Mouse (Mus musculus): ENCODE measurements around the gene E030030I06Rik.
"Not testable (repeated sequence)": the region's sequence is repeated elsewhere in the genome, so short reads cannot be mapped to it uniquely, and the experiment has no call there.

E030030I06Rik gene

GRCm38 (mm10) chr10:22149073-22149690 lies at the start of gene E030030I06Rik:
E030030I06Rik (minus strand) TSS chr10:22149270.
- DNase-seq, result no peak

GRCm38 (mm10) chr10:22191035-22191434 lies 42.0 kb upstream of the E030030I06Rik start:
- not testable (repeated sequence) for DNase-seq

- DNase-seq, result not testable (repeated sequence)
Measured at GRCm38 (mm10) chr10:22176515-22176914, 27.4 kb upstream of the E030030I06Rik start.

- not testable (repeated sequence) for DNase-seq
Measured at GRCm38 (mm10) chr10:22174190-22174487, 25.1 kb upstream of the E030030I06Rik start.

GRCm38 (mm10) chr10:22173335-22174189 lies 24.5 kb upstream of the E030030I06Rik start:
- not testable (repeated sequence) for DNase-seq

- not testable (repeated sequence) for DNase-seq
Measured at GRCm38 (mm10) chr10:22172431-22173334, 23.6 kb upstream of the E030030I06Rik start.

- not testable (repeated sequence) for DNase-seq
Measured at GRCm38 (mm10) chr10:22169116-22169515, 20.0 kb upstream of the E030030I06Rik start.

- DNase-seq, result not testable (repeated sequence)
Measured at GRCm38 (mm10) chr10:22167061-22167460, 18.0 kb upstream of the E030030I06Rik start.

GRCm38 (mm10) chr10:22166025-22166424 lies 17.0 kb upstream of the E030030I06Rik start:
- DNase-seq, result not testable (repeated sequence)

- not testable (repeated sequence) for DNase-seq
Measured at GRCm38 (mm10) chr10:22165328-22166003, 16.4 kb upstream of the E030030I06Rik start.

- peak; percentile 70 to 75 for DNase-seq
Measured at GRCm38 (mm10) chr10:22163705-22164583, 14.9 kb upstream of the E030030I06Rik start.

GRCm38 (mm10) chr10:22163279-22163678 lies 14.2 kb upstream of the E030030I06Rik start:
- not testable (repeated sequence) for DNase-seq

- DNase-seq, result no peak
Measured at GRCm38 (mm10) chr10:22159581-22160140, 10.6 kb upstream of the E030030I06Rik start.

- no peak for DNase-seq
Measured at GRCm38 (mm10) chr10:22159131-22159561, 10.1 kb upstream of the E030030I06Rik start.

GRCm38 (mm10) chr10:22158310-22158999 lies 9.4 kb upstream of the E030030I06Rik start, which contains the start of the genes Raet1e and H60b:
Raet1e (plus strand) TSS chr10:22158569.
H60b (plus strand) TSS chr10:22158586.
- not testable (repeated sequence) for DNase-seq

- no peak for DNase-seq
Measured at GRCm38 (mm10) chr10:22154871-22155799, 6.1 kb upstream of the E030030I06Rik start.

GRCm38 (mm10) chr10:22154127-22154526 lies 5.1 kb upstream of the E030030I06Rik start:
- not testable (repeated sequence) for DNase-seq

GRCm38 (mm10) chr10:22153147-22153690 lies 4.1 kb upstream of the E030030I06Rik start:
- DNase-seq, result not testable (repeated sequence)

Data from thymus, postnatal 36 days (tissue).